Mouse (Mus musculus) kidney, adult 2 months (tissue): ENCODE data around the gene Shld2.

Experiments
- CTCF ChIP-seq: fragments of 200-500 bp; conservative IDR thresholded peaks from 2 replicates; pipeline ENCODE4 v1.5.1; 2011; ENCODE audit warnings: low read depth, mild to moderate bottlenecking, control low read depth, low read length, moderate library complexity, mixed read lengths; ENCODE audit not compliant: insufficient read depth, insufficient read length
- POLR2A ChIP-seq: fragments of 200-500 bp; IDR thresholded peaks from one replicate; pipeline ENCODE4 v1.6.1; 2011; ENCODE audit warnings: low read depth, low read length, control low read depth

- TF ChIP-seq CTCF (no peak), POLR2A (no peak)
Measured at GRCm38 (mm10) chr14:34201231-34202035, 108.9 kb downstream of the Shld2 start, which contains the start of gene Gprin2.
